Mouse (Mus musculus) kidney, embryonic 14.5 days (tissue): ENCODE measurements around the gene Gm10377. TPM values are rescaled to one million over a fixed set of nuclear protein-coding genes. Genes with fewer than 3 reads are reported as not detected.
"Not testable (repeated sequence)": the region's sequence is repeated elsewhere in the genome, so short reads cannot be mapped to it uniquely, and the experiment has no call there.

ENCODE experiments used
- ATAC-seq: fragments of 200-750 bp; cut with Nextera tagmentation; 2 replicates; pipeline ENCODE4 v1.8.0; 2017; ENCODE audit warnings: moderate number of reproducible peaks, mild to moderate bottlenecking, moderate TSS enrichment, moderate library complexity; ENCODE audit not compliant: low FRiP score, low TSS enrichment
- H3K27ac ChIP-seq: fragments of 300-500 bp; sonication (generic); 2 replicates; pipeline ENCODE4 v1.5.1; 2014; ENCODE audit warnings: low read depth, mild to moderate bottlenecking, low read length, moderate library complexity, mixed read lengths
- H3K27me3 ChIP-seq: fragments of 300-500 bp; sonication (generic); 2 replicates; pipeline ENCODE4 v1.6.1; 2014; ENCODE audit warnings: mild to moderate bottlenecking, low read length; ENCODE audit not compliant: control insufficient read depth, insufficient read depth
- H3K36me3 ChIP-seq: fragments of 300-500 bp; sonication (generic); 2 replicates; pipeline ENCODE4 v1.6.1; 2014; ENCODE audit warnings: low read length, mixed read lengths; ENCODE audit not compliant: control insufficient read depth, insufficient read depth
- H3K4me1 ChIP-seq: fragments of 300-500 bp; sonication (generic); 2 replicates; pipeline ENCODE4 v1.6.1; 2014; ENCODE audit warnings: low read length, mixed read lengths; ENCODE audit not compliant: control insufficient read depth, insufficient read depth
- H3K4me2 ChIP-seq: fragments of 300-500 bp; sonication (generic); replicated peaks from 2 replicates; pipeline ENCODE4 v1.6.1; 2014; ENCODE audit warnings: low read depth, mild to moderate bottlenecking, low read length
- H3K4me3 ChIP-seq: fragments of 300-500 bp; sonication (generic); 2 replicates; pipeline ENCODE4 v1.5.1; 2014; ENCODE audit warnings: mild to moderate bottlenecking, low read length
- H3K9ac ChIP-seq: fragments of 300-500 bp; sonication (generic); 2 replicates; pipeline ENCODE4 v1.6.1; 2014; ENCODE audit warnings: low read depth, mild to moderate bottlenecking, low read length, moderate library complexity
- H3K9me3 ChIP-seq: fragments of 300-500 bp; sonication (generic); 2 replicates; pipeline ENCODE4 v1.6.1; 2016; ENCODE audit warnings: low read length; ENCODE audit not compliant: control insufficient read depth
- WGBS: fragments of 180-500 bp; shearing (Covaris S2); extraction: QIAGEN DNeasy Blood & Tissue Kit; methylation state at CpG from one replicate; pipeline ENCODE4 v1.1.7; 2014; 5-methylcytosine and 5-hydroxymethylcytosine counted together
- polyA plus RNA-seq: library from polyadenylated mRNA; unstranded; fragments of >200 nt; fragmentation: Nextera tagmentation; extraction: Ambion mirVana; gene quantifications from 2 replicates; pipeline ENCODE4 v1.2.1, GENCODE M21; 2014

Gm10377 gene
- polyA plus RNA-seq, result not detected in 2 replicates

GRCm38 (mm10) chr14:42797887-42798286 lies at the start of gene Gm10377:
Gene Gm10377 (minus strand): TSS chr14:42797987.
- H3K4me1 ChIP-seq, H3K27me3 ChIP-seq, H3K9ac ChIP-seq, H3K36me3 ChIP-seq, H3K4me2 ChIP-seq, ATAC-seq, H3K9me3 ChIP-seq, H3K4me3 ChIP-seq, H3K27ac ChIP-seq: not testable (repeated sequence)

DNA sequence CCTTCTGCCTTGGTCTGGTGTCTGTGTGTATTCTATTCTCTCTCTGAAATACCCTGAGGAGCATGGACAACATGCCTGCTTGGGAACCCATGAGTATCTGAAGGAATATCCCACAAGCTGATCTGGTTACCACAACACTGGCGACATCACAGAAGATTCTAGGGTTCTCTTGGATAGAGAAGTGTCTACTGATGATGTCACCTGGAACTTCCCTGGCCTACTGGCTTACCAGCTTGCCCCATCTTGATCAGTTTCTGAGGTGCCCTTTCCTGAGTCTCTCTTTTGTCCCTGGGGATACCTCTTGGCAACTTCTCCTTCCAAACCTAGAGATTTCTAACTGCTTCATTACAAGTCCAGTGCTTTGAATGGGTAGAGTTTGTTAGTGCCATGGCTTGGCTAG lies 29.1 kb downstream of the Gm10377 start, which contains the start of gene Gm3015:
Gene Gm3015, minus strand, starts transcription at position 101 of the 400 bp plus-strand sequence.
- H3K4me3 ChIP-seq, H3K9me3 ChIP-seq, H3K4me2 ChIP-seq, H3K9ac ChIP-seq, H3K4me1 ChIP-seq, H3K27me3 ChIP-seq, H3K27ac ChIP-seq, ATAC-seq, H3K36me3 ChIP-seq: not testable (repeated sequence)
- WGBS, result no CpG with 5 or more reads among the region's 1 CpGs

Other genes with a start within 250 kb of the Gm10377 start
- not detected in 2 replicates for gene Gm17124, start 198.1 kb downstream of the Gm10377 start, polyA plus RNA-seq
- not detected in 2 replicates for gene Gm3633, start 156.1 kb downstream of the Gm10377 start, polyA plus RNA-seq
- gene Gm10378, start 142.0 kb downstream of the Gm10377 start, polyA plus RNA-seq, result not detected in 2 replicates
- not detected in 2 replicates for gene Gm3015, start 29.2 kb downstream of the Gm10377 start, polyA plus RNA-seq
- gene Gm21977, start 55.5 kb upstream of the Gm10377 start, polyA plus RNA-seq, result not detected in 2 replicates
- gene Gm8082, start 195.6 kb upstream of the Gm10377 start, polyA plus RNA-seq, result not detected in 2 replicates
- gene Gm10376, start 217.6 kb upstream of the Gm10377 start, polyA plus RNA-seq, result not detected in 2 replicates